Mouse (Mus musculus): ENCODE measurements around the gene Map3k12. TPM values are rescaled to one million over a fixed set of nuclear protein-coding genes. Genes with fewer than 3 reads are reported as not detected.

Map3k12 gene
- total and polyA plus RNA-seq, 2 experiments from 2014 or later = 39.4 to 75.0 TPM

GRCm38 (mm10) chr15:102471295-102471645 lies 45.6 kb downstream of the Map3k12 start:
- no peaks in the 10 kb centered on the region for H3K9me3 ChIP-seq (ENCODE audit: low read length)
- peak overlapping the region; percentile 88 for H3K4me3 ChIP-seq (ENCODE audit: low read depth, low read length)
- H3K27ac ChIP-seq (ENCODE audit: low read depth, low read length) = peak overlapping the region; percentile 97
- ATAC-seq = no peak
- H3K36me3 ChIP-seq (ENCODE audit: insufficient read depth) = peaks cover 19% of the 10 kb centered on the region
- peaks cover 6% of the 10 kb centered on the region; the same call in 1 of the 2 replicates for H3K4me1 ChIP-seq (ENCODE audit: insufficient read depth)
- TF ChIP-seq CTCF (IDR thresholded peaks at IDR 0.05; ENCODE audit: low read depth) = no peak
- H3K27me3 ChIP-seq (ENCODE audit: insufficient read depth, low read length) = no peaks in the 10 kb centered on the region
- H3K9ac ChIP-seq = peak overlapping the region; percentile 81
- DNase-seq = no peak
- WGBS = under 1% methylated on average over 10 of the region's 10 CpGs
- peak overlapping the region; percentile 63 for H3K4me2 ChIP-seq (ENCODE audit: low read depth)

- Histone ChIP-seq H3K27me3 (ENCODE audit: insufficient read depth, low read length) (no peaks in the 10 kb centered on the region), H3K36me3 (ENCODE audit: insufficient read depth) (peaks cover 14% of the 10 kb centered on the region), H3K9me3 (ENCODE audit: low read length) (no peaks in the 10 kb centered on the region), H3K27ac (ENCODE audit: low read depth, low read length) (peak overlapping the region; percentile 97), H3K9ac (peak overlapping the region; percentile 81), H3K4me1 (ENCODE audit: insufficient read depth) (peaks cover 6% of the 10 kb centered on the region; the same call in 1 of the 2 replicates), H3K4me2 (ENCODE audit: low read depth) (peak overlapping the region; percentile 63), H3K4me3 (ENCODE audit: low read depth, low read length) (peak overlapping the region; percentile 88)
- DNase-seq = peak; percentile 91
- TF ChIP-seq CTCF (IDR thresholded peaks at IDR 0.05; ENCODE audit: low read depth) = 0 out of 2 replicates have a peak, but pooled peaks have one; percentile 16
- WGBS = under 1% methylated on average over 40 of the region's 67 CpGs
- peak; percentile 69 for ATAC-seq
Measured at GRCm38 (mm10) chr15:102470605-102471294, 46.1 kb downstream of the Map3k12 start.

- peak; percentile 98 for ATAC-seq
- TF ChIP-seq CTCF (IDR thresholded peaks at IDR 0.05; ENCODE audit: low read depth) = peak; percentile 88
- 3% methylated on average over 37 of the region's 40 CpGs for WGBS
Measured at GRCm38 (mm10) chr15:102470183-102470604, 46.7 kb downstream of the Map3k12 start, which contains the start of gene Pcbp2. Gene Pcbp2 (plus strand): TSS chr15:102470539.

GRCm38 (mm10) chr15:102468675-102469370 lies 48.0 kb downstream of the Map3k12 start:
- no peak for DNase-seq
- H3K27me3 ChIP-seq (ENCODE audit: insufficient read depth, low read length) = no peaks in the 10 kb centered on the region
- H3K36me3 ChIP-seq (ENCODE audit: insufficient read depth) = no peaks in the 10 kb centered on the region; the same call in 1 of the 2 replicates
- no peak overlapping the region for H3K9ac ChIP-seq
- H3K4me2 ChIP-seq (ENCODE audit: low read depth) = no peak overlapping the region
- ATAC-seq = no peak
- 98% methylated on average over 9 of the region's 9 CpGs for WGBS
- no peak for TF ChIP-seq CTCF (IDR thresholded peaks at IDR 0.05; ENCODE audit: low read depth)
- H3K4me3 ChIP-seq (ENCODE audit: low read depth, low read length) = no peak overlapping the region
- no peak overlapping the region for H3K27ac ChIP-seq (ENCODE audit: low read depth, low read length)
- no peaks in the 10 kb centered on the region for H3K9me3 ChIP-seq (ENCODE audit: low read length)
- H3K4me1 ChIP-seq (ENCODE audit: insufficient read depth) = peaks cover 6% of the 10 kb centered on the region; the same call in 1 of the 2 replicates

More at GRCm38 (mm10) chr15:102470183-102470604, 46.7 kb downstream of the Map3k12 start, which contains the start of gene Pcbp2:
- DNase-seq = peak; percentile 99
- Histone ChIP-seq H3K9me3 (ENCODE audit: low read length) (no peaks in the 10 kb centered on the region), H3K4me3 (ENCODE audit: low read depth, low read length) (peak within 1 kb of the TSS; percentile 88), H3K9ac (peak within 1 kb of the TSS; percentile 81), H3K4me2 (ENCODE audit: low read depth) (peak within 1 kb of the TSS; percentile 63), H3K27me3 (ENCODE audit: insufficient read depth, low read length) (no peaks in the 10 kb centered on the region), H3K4me1 (ENCODE audit: insufficient read depth) (peaks cover 6% of the 10 kb centered on the region; the same call in 1 of the 2 replicates), H3K27ac (ENCODE audit: low read depth, low read length) (peak within 1 kb of the TSS; percentile 97), H3K36me3 (ENCODE audit: insufficient read depth) (peaks cover 8% of the 10 kb centered on the region)

- peak; percentile 50 for TF ChIP-seq CTCF (IDR thresholded peaks at IDR 0.05; ENCODE audit: low read depth)
- no peak overlapping the region for H3K9ac ChIP-seq
- DNase-seq (no peak), ATAC-seq (no peak)
- H3K9me3 ChIP-seq (ENCODE audit: low read length) = no peaks in the 10 kb centered on the region
- H3K4me2 ChIP-seq (ENCODE audit: low read depth) = no peak overlapping the region
- peaks cover 6% of the 10 kb centered on the region; the same call in 1 of the 2 replicates for H3K4me1 ChIP-seq (ENCODE audit: insufficient read depth)
- H3K27me3 ChIP-seq (ENCODE audit: insufficient read depth, low read length) = no peaks in the 10 kb centered on the region
- H3K27ac ChIP-seq (ENCODE audit: low read depth, low read length) = no peak overlapping the region
- H3K4me3 ChIP-seq (ENCODE audit: low read depth, low read length) = no peak overlapping the region
- H3K36me3 ChIP-seq (ENCODE audit: insufficient read depth) = no peaks in the 10 kb centered on the region
Measured at GRCm38 (mm10) chr15:102463666-102464065, 53.2 kb downstream of the Map3k12 start.

GRCm38 (mm10) chr15:102461430-102462075 lies 55.3 kb downstream of the Map3k12 start:
- Histone ChIP-seq H3K9me3 (ENCODE audit: low read length) (no peaks in the 10 kb centered on the region), H3K27me3 (ENCODE audit: insufficient read depth, low read length) (no peaks in the 10 kb centered on the region), H3K36me3 (ENCODE audit: insufficient read depth) (no peaks in the 10 kb centered on the region), H3K4me1 (ENCODE audit: insufficient read depth) (peaks cover 6% of the 10 kb centered on the region; the same call in 1 of the 2 replicates), H3K4me3 (ENCODE audit: low read depth, low read length) (no peak overlapping the region), H3K4me2 (ENCODE audit: low read depth) (no peak overlapping the region), H3K9ac (no peak overlapping the region), H3K27ac (ENCODE audit: low read depth, low read length) (no peak overlapping the region)
- no peak for ATAC-seq
- 81% methylated on average over 9 of the region's 9 CpGs for WGBS
- no peak for DNase-seq
- TF ChIP-seq CTCF (IDR thresholded peaks at IDR 0.05; ENCODE audit: low read depth) = no peak

Data from forebrain, postnatal 0 days (tissue).